Mouse (Mus musculus): ENCODE results near the gene Rbms3. TPM values are rescaled to one million over a fixed set of nuclear protein-coding genes. Genes with fewer than 3 reads are reported as not detected.

Rbms3 gene
- total RNA-seq, 1 experiment: 2.2 TPM

GRCm38 (mm10) chr9:117126816-117127215 is 502.9 kb downstream of the Rbms3 start:
- in situ Hi-C loops (cut with MboI; ENCODE audit: low sequenced_read_pairs in 2 of 2, unreplicated experiment in 2 of 2): no loop called here
- DNase-seq (ENCODE audit: low read depth, low spot score): no peak
- no peak overlapping the region for H3K4me3 ChIP-seq (ENCODE audit: insufficient read depth in 1 of 2, low read depth in 1 of 2, low read length in 2 of 2, poor library complexity in 1 of 2, severe bottlenecking in 1 of 2)

GRCm38 (mm10) chr9:117125844-117126243 is 503.9 kb downstream of the Rbms3 start:
- no peak for DNase-seq (ENCODE audit: low read depth, low spot score)
- H3K9ac ChIP-seq (ENCODE audit: insufficient read depth, low read depth, low read length, poor library complexity, severe bottlenecking): no peak overlapping the region
- no peak overlapping the region for H3K27ac ChIP-seq (ENCODE audit: insufficient read depth, low read depth, low read length, poor library complexity, severe bottlenecking)
- in situ Hi-C loops (cut with MboI; ENCODE audit: low sequenced_read_pairs in 2 of 2, unreplicated experiment in 2 of 2): no loop called here
- H3K4me1 ChIP-seq (ENCODE audit: control insufficient read depth in 2 of 2, insufficient read depth in 2 of 2, low read length in 2 of 2, poor library complexity in 1 of 2): no peaks in the 10 kb centered on the region
- H3K4me3 ChIP-seq (ENCODE audit: insufficient read depth in 1 of 2, low read depth in 1 of 2, low read length in 2 of 2, poor library complexity in 1 of 2, severe bottlenecking in 1 of 2): no peak overlapping the region
- no peaks in the 10 kb centered on the region for H3K36me3 ChIP-seq (ENCODE audit: control insufficient read depth, insufficient read depth, low read length, poor library complexity, severe bottlenecking)
- H3K9me3 ChIP-seq (ENCODE audit: control insufficient read depth, insufficient read depth, low read depth, low read length): no peaks in the 10 kb centered on the region
- TF ChIP-seq CHD2 (IDR thresholded peaks at IDR 0.05; ENCODE audit: low read depth, low read length) (no peak), MAFK (IDR thresholded peaks at IDR 0.05; ENCODE audit: insufficient read depth, low read depth, low read length) (no peak), ZC3H11A (IDR thresholded peaks at IDR 0.05; ENCODE audit: borderline replicate concordance, low read depth, low read length) (no peak), ZNF384 (IDR thresholded peaks at IDR 0.05; ENCODE audit: low read depth, low read length) (no peak), HCFC1 (IDR thresholded peaks at IDR 0.05; ENCODE audit: borderline replicate concordance, insufficient read depth, low read length) (no peak)

More at GRCm38 (mm10) chr9:117126816-117127215, 502.9 kb downstream of the Rbms3 start:
- TF ChIP-seq HCFC1 (IDR thresholded peaks at IDR 0.05; ENCODE audit: borderline replicate concordance, insufficient read depth, low read length) (no peak), MAFK (IDR thresholded peaks at IDR 0.05; ENCODE audit: insufficient read depth, low read depth, low read length) (no peak), ZNF384 (IDR thresholded peaks at IDR 0.05; ENCODE audit: low read depth, low read length) (no peak), CHD2 (IDR thresholded peaks at IDR 0.05; ENCODE audit: low read depth, low read length) (no peak), ZC3H11A (IDR thresholded peaks at IDR 0.05; ENCODE audit: borderline replicate concordance, low read depth, low read length) (no peak)
- no peaks in the 10 kb centered on the region for H3K9me3 ChIP-seq (ENCODE audit: control insufficient read depth, insufficient read depth, low read depth, low read length)
- H3K27ac ChIP-seq (ENCODE audit: insufficient read depth, low read depth, low read length, poor library complexity, severe bottlenecking): no peak overlapping the region
- H3K36me3 ChIP-seq (ENCODE audit: control insufficient read depth, insufficient read depth, low read length, poor library complexity, severe bottlenecking): no peaks in the 10 kb centered on the region
- H3K4me1 ChIP-seq (ENCODE audit: control insufficient read depth in 2 of 2, insufficient read depth in 2 of 2, low read length in 2 of 2, poor library complexity in 1 of 2): no peaks in the 10 kb centered on the region
- no peak overlapping the region for H3K9ac ChIP-seq (ENCODE audit: insufficient read depth, low read depth, low read length, poor library complexity, severe bottlenecking)

- TF ChIP-seq HCFC1 (IDR thresholded peaks at IDR 0.05; ENCODE audit: borderline replicate concordance, insufficient read depth, low read length) (no peak), ZC3H11A (IDR thresholded peaks at IDR 0.05; ENCODE audit: borderline replicate concordance, low read depth, low read length) (no peak), ZNF384 (IDR thresholded peaks at IDR 0.05; ENCODE audit: low read depth, low read length) (no peak), MAFK (IDR thresholded peaks at IDR 0.05; ENCODE audit: insufficient read depth, low read depth, low read length) (no peak)
- H3K9me3 ChIP-seq (ENCODE audit: control insufficient read depth, insufficient read depth, low read depth, low read length): no peaks in the 10 kb centered on the region
- H3K4me3 ChIP-seq (ENCODE audit: insufficient read depth in 1 of 2, low read depth in 1 of 2, low read length in 2 of 2, poor library complexity in 1 of 2, severe bottlenecking in 1 of 2): no peak overlapping the region
- H3K4me1 ChIP-seq (ENCODE audit: control insufficient read depth in 2 of 2, insufficient read depth in 2 of 2, low read length in 2 of 2, poor library complexity in 1 of 2): no peaks in the 10 kb centered on the region
- no peak overlapping the region for H3K9ac ChIP-seq (ENCODE audit: insufficient read depth, low read depth, low read length, poor library complexity, severe bottlenecking)
- no peak overlapping the region for H3K27ac ChIP-seq (ENCODE audit: insufficient read depth, low read depth, low read length, poor library complexity, severe bottlenecking)
- in situ Hi-C loops (cut with MboI; ENCODE audit: low sequenced_read_pairs in 2 of 2, unreplicated experiment in 2 of 2): no loop called here
- no peaks in the 10 kb centered on the region for H3K36me3 ChIP-seq (ENCODE audit: control insufficient read depth, insufficient read depth, low read length, poor library complexity, severe bottlenecking)
- no peak for DNase-seq (ENCODE audit: low read depth, low spot score)
These were observed 508.1 kb downstream of the Rbms3 start for GRCm38 (mm10) chr9:117121572-117121971.

- no peaks in the 10 kb centered on the region for H3K4me1 ChIP-seq (ENCODE audit: control insufficient read depth in 2 of 2, insufficient read depth in 2 of 2, low read length in 2 of 2, poor library complexity in 1 of 2)
- H3K9ac ChIP-seq (ENCODE audit: insufficient read depth, low read depth, low read length, poor library complexity, severe bottlenecking): no peak overlapping the region
- in situ Hi-C loops (cut with MboI; ENCODE audit: low sequenced_read_pairs in 2 of 2, unreplicated experiment in 2 of 2): no loop called here
- H3K9me3 ChIP-seq (ENCODE audit: control insufficient read depth, insufficient read depth, low read depth, low read length): no peaks in the 10 kb centered on the region
- H3K4me3 ChIP-seq (ENCODE audit: insufficient read depth in 1 of 2, low read depth in 1 of 2, low read length in 2 of 2, poor library complexity in 1 of 2, severe bottlenecking in 1 of 2): no peak overlapping the region
- DNase-seq (ENCODE audit: low read depth, low spot score): no peak
- no peaks in the 10 kb centered on the region for H3K36me3 ChIP-seq (ENCODE audit: control insufficient read depth, insufficient read depth, low read length, poor library complexity, severe bottlenecking)
- TF ChIP-seq ZNF384 (IDR thresholded peaks at IDR 0.05; ENCODE audit: low read depth, low read length): no peak
- TF ChIP-seq MAFK (IDR thresholded peaks at IDR 0.05; ENCODE audit: insufficient read depth, low read depth, low read length): no peak
- TF ChIP-seq HCFC1 (IDR thresholded peaks at IDR 0.05; ENCODE audit: borderline replicate concordance, insufficient read depth, low read length): no peak
- no peak for TF ChIP-seq ZC3H11A (IDR thresholded peaks at IDR 0.05; ENCODE audit: borderline replicate concordance, low read depth, low read length)
- TF ChIP-seq CHD2 (IDR thresholded peaks at IDR 0.05; ENCODE audit: low read depth, low read length): no peak
- H3K27ac ChIP-seq (ENCODE audit: insufficient read depth, low read depth, low read length, poor library complexity, severe bottlenecking): no peak overlapping the region
These were observed 512.5 kb downstream of the Rbms3 start for GRCm38 (mm10) chr9:117117181-117117729.

GRCm38 (mm10) chr9:117115609-117116008 is 514.1 kb downstream of the Rbms3 start:
- Histone ChIP-seq H3K27ac (ENCODE audit: insufficient read depth, low read depth, low read length, poor library complexity, severe bottlenecking) (no peak overlapping the region), H3K4me1 (ENCODE audit: control insufficient read depth in 2 of 2, insufficient read depth in 2 of 2, low read length in 2 of 2, poor library complexity in 1 of 2) (no peaks in the 10 kb centered on the region), H3K4me3 (ENCODE audit: insufficient read depth in 1 of 2, low read depth in 1 of 2, low read length in 2 of 2, poor library complexity in 1 of 2, severe bottlenecking in 1 of 2) (no peak overlapping the region), H3K9me3 (ENCODE audit: control insufficient read depth, insufficient read depth, low read depth, low read length) (no peaks in the 10 kb centered on the region), H3K36me3 (ENCODE audit: control insufficient read depth, insufficient read depth, low read length, poor library complexity, severe bottlenecking) (no peaks in the 10 kb centered on the region), H3K9ac (ENCODE audit: insufficient read depth, low read depth, low read length, poor library complexity, severe bottlenecking) (no peak overlapping the region)
- TF ChIP-seq CHD2 (IDR thresholded peaks at IDR 0.05; ENCODE audit: low read depth, low read length) (no peak), ZC3H11A (IDR thresholded peaks at IDR 0.05; ENCODE audit: borderline replicate concordance, low read depth, low read length) (no peak), MAFK (IDR thresholded peaks at IDR 0.05; ENCODE audit: insufficient read depth, low read depth, low read length) (peak; percentile 76; the same call in 1 of the 2 replicates)
- in situ Hi-C loops (cut with MboI; ENCODE audit: low sequenced_read_pairs in 2 of 2, unreplicated experiment in 2 of 2): no loop called here
- DNase-seq (ENCODE audit: low read depth, low spot score): no peak

Measured in ES-E14 (cell line).